Mouse (Mus musculus): ENCODE results near the gene Elp4. TPM values are rescaled to one million over a fixed set of nuclear protein-coding genes. Genes with fewer than 3 reads are reported as not detected.

Gene Elp4
- total and polyA plus RNA-seq, 3 experiments, result 15.8 to 16.0 TPM; not detected in 1

DNA sequence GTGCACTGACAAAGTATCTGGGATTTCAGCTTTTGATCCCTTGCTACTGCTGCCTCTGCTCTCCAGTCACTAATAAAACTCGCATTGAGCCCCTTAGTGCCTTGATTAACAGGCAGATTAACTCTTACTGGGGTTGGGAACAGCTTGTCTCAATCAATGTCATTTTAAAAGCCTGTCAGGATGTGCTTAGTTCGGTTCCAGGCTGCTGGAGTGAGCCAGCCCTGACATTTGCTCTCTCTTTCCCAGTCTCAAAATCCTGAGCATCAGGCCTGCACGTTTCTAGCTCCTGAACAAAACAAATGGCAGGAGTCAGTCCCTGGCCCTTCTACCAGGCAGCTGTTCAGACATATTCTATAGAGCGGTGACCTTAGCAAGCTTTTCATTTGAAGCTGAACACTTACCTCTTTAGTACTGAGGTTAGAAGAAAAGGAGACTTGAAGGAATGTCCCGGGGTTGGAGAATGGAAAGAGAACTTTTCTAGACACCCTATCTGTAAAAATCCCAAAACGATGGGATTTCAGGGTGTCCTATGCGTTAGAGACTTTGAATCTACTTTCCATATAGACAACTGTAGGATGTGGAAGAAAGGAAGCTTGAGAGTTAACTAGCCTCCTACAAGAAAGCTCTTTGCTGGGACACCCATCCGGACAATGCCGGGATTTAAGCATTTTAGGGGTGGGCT is 233.1 kb downstream of the Elp4 start:
- no peaks in the 10 kb centered on the region for H3K36me3 ChIP-seq (ENCODE audit: control insufficient read depth in 1 of 2, insufficient read depth in 2 of 2, low read length in 2 of 2)
- no peak overlapping the region for H3K4me3 ChIP-seq (ENCODE audit: control insufficient read depth in 1 of 2, insufficient read depth in 1 of 2, low read depth in 2 of 2, low read length in 2 of 2)
- no peak overlapping the region for H3K27ac ChIP-seq (ENCODE audit: control insufficient read depth, low read depth, low read length)
- TF ChIP-seq GATA1 (IDR thresholded peaks at IDR 0.05; ENCODE audit: low read depth, low read length) (no peak), TBP (IDR thresholded peaks at IDR 0.05; ENCODE audit: low read depth, low read length) (no peak), POLR2AphosphoS5 (IDR thresholded peaks at IDR 0.05; ENCODE audit: borderline replicate concordance, low read depth, low read length) (no peak), TCF12 (IDR thresholded peaks at IDR 0.05; ENCODE audit: low read depth, low read length) (no peak), NELFE (IDR thresholded peaks at IDR 0.05; ENCODE audit: low read depth, low read length) (no peak), KAT2A (conservative IDR thresholded peaks at IDR 0.05; ENCODE audit: low read depth, low read length) (no peak), MEF2A (IDR thresholded peaks at IDR 0.05; ENCODE audit: extremely low read depth, insufficient replicate concordance, low read depth, low read length, poor library complexity, severe bottlenecking) (no peak), CHD2 (IDR thresholded peaks at IDR 0.05; ENCODE audit: low read length) (no peak), RAD21 (IDR thresholded peaks at IDR 0.05; ENCODE audit: low read depth, low read length) (no peak), MYB (IDR thresholded peaks at IDR 0.05; ENCODE audit: low read depth, low read length) (no peak), TAL1 (IDR thresholded peaks at IDR 0.05; ENCODE audit: low read length) (no peak), MAZ (IDR thresholded peaks at IDR 0.05; ENCODE audit: low read depth, low read length) (no peak), MYC (IDR thresholded peaks at IDR 0.05; ENCODE audit: low read depth, low read length) (no peak), ZC3H11A (IDR thresholded peaks at IDR 0.05; ENCODE audit: low read depth, low read length) (no peak), NRF1 (IDR thresholded peaks at IDR 0.05; ENCODE audit: insufficient read depth, low read depth, low read length, poor library complexity, severe bottlenecking) (no peak), JUND (IDR thresholded peaks at IDR 0.05; ENCODE audit: low read depth, low read length) (no peak), UBTF (IDR thresholded peaks at IDR 0.05; ENCODE audit: borderline replicate concordance, insufficient read depth, low read depth, low read length) (no peak), GABPA (IDR thresholded peaks at IDR 0.05; ENCODE audit: low read depth, low read length) (no peak), CHD1 (IDR thresholded peaks at IDR 0.05; ENCODE audit: low read depth, low read length) (no peak), SMC3 (IDR thresholded peaks at IDR 0.05; ENCODE audit: low read depth, low read length) (no peak)
- H3K9ac ChIP-seq (ENCODE audit: control insufficient read depth, low read depth, low read length, poor library complexity, severe bottlenecking), result no peak overlapping the region
- DNase-seq (ENCODE audit: low read depth, low spot score), result no peak
- H3K79me2 ChIP-seq (ENCODE audit: control insufficient read depth, insufficient read depth, low read length, poor library complexity), result peaks cover 5% of the 10 kb centered on the region
- no peaks in the 10 kb centered on the region for H3K4me1 ChIP-seq (ENCODE audit: control insufficient read depth in 1 of 2, insufficient read depth in 2 of 2, low read length in 2 of 2)
- H3K9me3 ChIP-seq (replicated peaks; ENCODE audit: insufficient read depth, low read length), result no peaks in the 10 kb centered on the region
- no peaks in the 10 kb centered on the region; a peak in 1 of 4 replicates for H3K27me3 ChIP-seq (ENCODE audit: control insufficient read depth in 1 of 2, insufficient read depth in 2 of 2, low read length in 2 of 2)

DNA sequence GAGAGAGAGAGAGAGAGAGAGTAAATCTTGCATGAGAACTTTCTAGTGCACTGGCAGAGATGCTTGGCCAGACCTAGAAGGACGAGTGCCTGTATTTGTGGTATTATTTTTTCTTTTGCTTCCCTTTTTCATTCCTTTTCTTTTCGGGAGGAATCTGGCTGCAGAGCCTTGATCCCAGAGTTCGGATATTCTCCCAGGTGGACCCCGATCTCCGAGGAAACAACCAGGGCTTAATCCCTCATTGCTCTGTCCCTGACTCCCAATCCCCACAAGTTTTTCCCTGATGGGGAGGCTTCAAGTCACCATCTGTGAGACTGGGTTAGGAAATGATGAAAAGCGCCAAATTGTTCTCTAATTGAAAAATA is 233.7 kb downstream of the Elp4 start:
- Histone ChIP-seq H3K79me2 (ENCODE audit: control insufficient read depth, insufficient read depth, low read length, poor library complexity) (no peaks in the 10 kb centered on the region), H3K4me3 (ENCODE audit: control insufficient read depth in 1 of 2, insufficient read depth in 1 of 2, low read depth in 2 of 2, low read length in 2 of 2) (no peak overlapping the region), H3K36me3 (ENCODE audit: control insufficient read depth in 1 of 2, insufficient read depth in 2 of 2, low read length in 2 of 2) (no peaks in the 10 kb centered on the region), H3K27me3 (ENCODE audit: control insufficient read depth in 1 of 2, insufficient read depth in 2 of 2, low read length in 2 of 2) (no peaks in the 10 kb centered on the region; a peak in 1 of 4 replicates), H3K27ac (ENCODE audit: control insufficient read depth, low read depth, low read length) (no peak overlapping the region), H3K9me3 (replicated peaks; ENCODE audit: insufficient read depth, low read length) (no peaks in the 10 kb centered on the region), H3K4me1 (ENCODE audit: control insufficient read depth in 1 of 2, insufficient read depth in 2 of 2, low read length in 2 of 2) (no peaks in the 10 kb centered on the region), H3K9ac (ENCODE audit: control insufficient read depth, low read depth, low read length, poor library complexity, severe bottlenecking) (no peak overlapping the region)
- TF ChIP-seq SIN3A (IDR thresholded peaks at IDR 0.05; ENCODE audit: low read length), result no peak
- no peak for TF ChIP-seq MYB (IDR thresholded peaks at IDR 0.05; ENCODE audit: low read depth, low read length)
- no peak for TF ChIP-seq MEF2A (IDR thresholded peaks at IDR 0.05; ENCODE audit: extremely low read depth, insufficient replicate concordance, low read depth, low read length, poor library complexity, severe bottlenecking)
- no peak for TF ChIP-seq JUND (IDR thresholded peaks at IDR 0.05; ENCODE audit: low read depth, low read length)
- no peak for TF ChIP-seq MAX (IDR thresholded peaks at IDR 0.05; ENCODE audit: low read length)
- TF ChIP-seq ZKSCAN1 (IDR thresholded peaks at IDR 0.05; ENCODE audit: low read depth, low read length), result no peak
- TF ChIP-seq CHD1 (IDR thresholded peaks at IDR 0.05; ENCODE audit: low read depth, low read length), result no peak
- no peak for TF ChIP-seq RAD21 (IDR thresholded peaks at IDR 0.05; ENCODE audit: low read depth, low read length)
- TF ChIP-seq NELFE (IDR thresholded peaks at IDR 0.05; ENCODE audit: low read depth, low read length), result no peak
- no peak for TF ChIP-seq POLR2AphosphoS5 (IDR thresholded peaks at IDR 0.05; ENCODE audit: borderline replicate concordance, low read depth, low read length)
- no peak for TF ChIP-seq MYC (IDR thresholded peaks at IDR 0.05; ENCODE audit: low read depth, low read length)
- TF ChIP-seq NRF1 (IDR thresholded peaks at IDR 0.05; ENCODE audit: insufficient read depth, low read depth, low read length, poor library complexity, severe bottlenecking), result no peak
- no peak for TF ChIP-seq USF1 (IDR thresholded peaks at IDR 0.05; ENCODE audit: low read depth, low read length)
- no peak for TF ChIP-seq POLR2AphosphoS2 (IDR thresholded peaks at IDR 0.05; ENCODE audit: low read length)
- no peak for TF ChIP-seq RCOR1 (IDR thresholded peaks at IDR 0.05; ENCODE audit: low read depth, low read length)
- no peak for TF ChIP-seq USF2 (IDR thresholded peaks at IDR 0.05; ENCODE audit: borderline replicate concordance in 1 of 2, insufficient read depth in 1 of 2, low read depth in 1 of 2, low read length in 2 of 2)
- no peak for TF ChIP-seq BHLHE40 (IDR thresholded peaks at IDR 0.05; ENCODE audit: borderline replicate concordance, low read depth, low read length)
- no peak for TF ChIP-seq TCF12 (IDR thresholded peaks at IDR 0.05; ENCODE audit: low read depth, low read length)
- TF ChIP-seq ZMIZ1 (IDR thresholded peaks at IDR 0.05; ENCODE audit: low read depth, low read length), result no peak
- DNase-seq (ENCODE audit: low read depth, low spot score), result no peak

All from MEL (cell line).